Mouse (Mus musculus) hindbrain, embryonic 15.5 days (tissue): ENCODE results near the gene Agpat2. TPM values are rescaled to one million over a fixed set of nuclear protein-coding genes. Genes with fewer than 3 reads are reported as not detected.

ENCODE experiments used
- ATAC-seq: fragments of 200-750 bp; cut with Nextera tagmentation; 2 replicates; pipeline ENCODE4 v1.8.0; 2017; ENCODE audit warnings: low read depth, moderate number of reproducible peaks, moderate TSS enrichment; ENCODE audit not compliant: low FRiP score
- H3K27ac ChIP-seq: fragments of 300-500 bp; sonication (generic); replicated peaks from 2 replicates; pipeline ENCODE4 v1.5.1; 2015; ENCODE audit warnings: mild to moderate bottlenecking, inconsistent platforms
- H3K27me3 ChIP-seq: fragments of 300-500 bp; sonication (generic); 2 replicates; pipeline ENCODE4 v1.6.1; 2015; ENCODE audit warnings: control low read depth, inconsistent platforms
- H3K36me3 ChIP-seq: fragments of 300-500 bp; sonication (generic); 2 replicates; pipeline ENCODE4 v1.6.1; 2015; ENCODE audit warnings: control low read depth, inconsistent platforms
- H3K4me1 ChIP-seq: fragments of 300-500 bp; sonication (generic); replicated peaks from 2 replicates; pipeline ENCODE4 v1.6.1; 2015; ENCODE audit warnings: control low read depth, inconsistent platforms
- H3K4me2 ChIP-seq: fragments of 300-500 bp; sonication (generic); 2 replicates; pipeline ENCODE4 v1.6.1; 2015; ENCODE audit warnings: moderate library complexity, mild to moderate bottlenecking, inconsistent platforms
- H3K4me3 ChIP-seq: fragments of 300-500 bp; sonication (generic); 2 replicates; pipeline ENCODE4 v1.5.1; 2015; ENCODE audit warnings: mild to moderate bottlenecking, inconsistent platforms
- H3K9ac ChIP-seq: fragments of 300-500 bp; sonication (generic); 2 replicates; pipeline ENCODE4 v1.6.1; 2015; ENCODE audit warnings: inconsistent platforms
- H3K9me3 ChIP-seq: fragments of 300-500 bp; sonication (generic); 2 replicates; pipeline ENCODE4 v1.6.1; 2016; ENCODE audit warnings: control low read depth, inconsistent platforms
- WGBS: fragments of 180-500 bp; shearing (Covaris S2); methylation state at CpG from one replicate; pipeline ENCODE4 v1.1.7; 2015; 5-methylcytosine and 5-hydroxymethylcytosine counted together
- polyA plus RNA-seq: library from polyadenylated mRNA; unstranded; fragments of >200 nt; fragmentation: Nextera tagmentation; extraction: Ambion mirVana; gene quantifications from 2 replicates; pipeline ENCODE4 v1.2.1, GENCODE M21; 2015

Agpat2 gene
- polyA plus RNA-seq, 1 experiment from 2014 or later, result 6.1 TPM

DNA sequence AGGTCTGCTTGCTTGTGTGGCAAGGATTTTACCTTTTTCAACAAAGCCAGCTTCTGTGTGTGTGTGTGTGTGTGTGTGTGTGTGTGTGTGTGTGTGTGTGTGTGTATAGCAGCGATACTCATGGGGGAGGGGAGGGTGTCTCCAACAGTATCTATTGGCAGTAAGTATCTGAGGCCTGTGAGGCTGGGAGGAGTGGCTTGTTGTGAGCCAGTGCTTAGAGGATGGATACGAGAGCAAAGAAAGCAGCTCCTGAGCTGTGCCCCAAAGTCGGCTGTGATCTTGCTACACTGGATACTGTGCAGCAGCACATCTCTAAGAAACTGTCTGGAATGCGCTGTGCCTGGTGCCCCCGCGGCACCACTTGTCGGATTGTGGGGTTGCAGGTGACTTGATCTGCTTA is 13.7 kb upstream of the Agpat2 start:
- Histone ChIP-seq H3K27me3 (no peaks in the 10 kb centered on the region), H3K9ac (no peak overlapping the region), H3K4me2 (no peak overlapping the region), H3K4me1 (no peaks in the 10 kb centered on the region), H3K36me3 (no peaks in the 10 kb centered on the region), H3K4me3 (no peak overlapping the region), H3K27ac (no peak overlapping the region), H3K9me3 (no peaks in the 10 kb centered on the region)
- 57% methylated on average over 7 of the region's 7 CpGs for WGBS
- ATAC-seq, result no peak

DNA sequence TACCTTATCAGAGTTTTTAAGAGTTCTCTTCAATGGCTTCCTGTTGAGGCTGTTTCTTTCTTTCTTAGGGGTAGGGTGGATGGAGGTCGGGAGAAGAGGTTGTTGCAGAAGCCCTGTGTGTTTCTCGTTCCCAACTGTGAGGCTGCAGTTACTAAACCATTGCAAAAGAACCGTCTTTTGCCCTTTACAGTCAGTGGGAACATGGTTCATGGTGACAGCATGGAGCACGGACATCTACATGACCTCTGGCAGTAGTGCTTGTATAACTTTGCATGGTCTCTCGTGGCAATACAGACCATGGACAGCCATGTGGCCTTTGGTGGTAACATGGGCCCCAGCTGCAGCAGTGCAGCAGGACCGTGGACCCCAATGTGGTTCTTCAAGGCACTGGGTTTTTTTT is 13.1 kb upstream of the Agpat2 start:
- ATAC-seq, result no peak
- H3K27ac ChIP-seq, result no peak overlapping the region
- no peaks in the 10 kb centered on the region for H3K27me3 ChIP-seq
- 81% methylated on average over 6 of the region's 6 CpGs for WGBS
- no peaks in the 10 kb centered on the region for H3K4me1 ChIP-seq
- H3K4me2 ChIP-seq, result no peak overlapping the region
- H3K4me3 ChIP-seq, result no peak overlapping the region
- H3K36me3 ChIP-seq, result no peaks in the 10 kb centered on the region
- H3K9me3 ChIP-seq, result no peaks in the 10 kb centered on the region
- H3K9ac ChIP-seq, result no peak overlapping the region

DNA sequence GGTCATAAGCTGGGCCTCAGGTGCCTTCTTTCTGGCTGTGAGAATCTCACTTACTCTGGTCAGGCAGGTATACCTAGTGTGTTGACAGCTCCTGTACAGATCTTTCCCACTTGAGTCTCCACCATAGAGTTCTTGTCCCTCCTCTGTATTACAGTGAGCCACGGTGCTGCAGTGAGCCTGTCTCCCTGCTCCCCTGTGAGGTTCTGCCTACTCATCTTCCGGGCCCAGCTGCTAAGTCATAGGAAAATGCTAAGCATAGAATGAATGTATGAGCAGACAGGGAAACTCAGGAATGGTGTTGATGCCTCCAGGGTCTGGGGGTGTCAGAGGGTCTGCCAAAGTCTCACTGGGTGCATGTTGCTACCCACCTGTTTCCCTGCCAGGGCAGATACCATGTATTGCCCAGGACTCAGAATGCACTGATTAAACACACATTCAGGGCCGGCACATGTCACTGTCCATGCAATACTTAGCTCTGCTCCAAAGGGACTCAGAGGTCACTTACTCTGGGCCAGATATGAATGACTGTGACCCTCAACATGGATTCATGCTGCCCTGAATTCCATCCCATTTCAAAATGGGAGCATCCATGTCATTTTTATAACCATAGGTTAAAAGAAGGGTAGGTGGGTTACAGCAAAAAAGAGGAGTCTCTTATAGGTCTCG is 11.4 kb upstream of the Agpat2 start:
- Histone ChIP-seq H3K4me1 (no peaks in the 10 kb centered on the region), H3K27me3 (no peaks in the 10 kb centered on the region), H3K9me3 (no peaks in the 10 kb centered on the region), H3K27ac (no peak overlapping the region), H3K4me3 (no peak overlapping the region), H3K36me3 (no peaks in the 10 kb centered on the region), H3K4me2 (no peak overlapping the region), H3K9ac (no peak overlapping the region)
- ATAC-seq, result no peak
- 84% methylated on average over 4 of the region's 4 CpGs for whole genome bisulfite sequencing

DNA sequence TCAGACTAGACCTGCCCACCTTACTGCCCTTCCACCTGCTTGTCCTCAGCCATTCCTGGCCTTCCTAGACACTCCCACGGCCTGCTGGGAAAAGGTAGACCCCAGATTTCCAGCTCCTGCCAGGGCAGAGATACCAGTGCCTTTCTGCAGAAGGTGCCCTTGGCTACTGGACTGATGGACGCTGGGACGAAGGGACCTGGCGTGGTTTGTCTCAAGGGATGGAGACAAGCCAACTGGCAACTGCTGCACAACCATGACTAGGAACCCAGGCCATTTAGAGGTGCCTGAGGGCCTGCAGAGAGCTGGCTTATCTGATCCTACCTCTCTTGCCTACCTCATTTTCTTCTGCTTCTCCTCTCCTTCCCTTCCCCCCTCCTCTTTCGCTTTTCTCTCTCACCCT is 10.7 kb upstream of the Agpat2 start:
- 82% methylated on average over 5 of the region's 5 CpGs for WGBS
- ATAC-seq, result no peak

DNA sequence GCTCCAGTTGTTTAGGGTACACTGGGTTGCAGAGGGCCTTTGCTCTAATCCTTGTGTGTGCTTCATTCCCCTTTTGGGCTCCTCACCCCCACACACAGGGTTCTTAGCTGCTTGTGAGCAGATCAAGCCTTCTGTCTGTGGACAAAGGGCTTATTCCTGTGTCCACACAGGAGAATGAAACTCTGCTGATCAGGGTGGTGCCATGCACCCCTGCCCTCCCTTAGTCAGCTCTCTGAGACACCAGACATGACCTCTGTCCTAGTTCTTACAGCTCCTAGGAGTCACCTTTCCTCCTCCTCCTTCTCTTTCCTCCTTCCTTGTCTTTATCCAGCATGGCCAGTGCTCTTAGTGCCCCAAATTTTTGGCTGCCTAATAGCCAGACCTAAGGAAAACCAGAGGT is 7.7 kb upstream of the Agpat2 start:
- ATAC-seq, result no peak
- Histone ChIP-seq H3K27me3 (no peaks in the 10 kb centered on the region), H3K4me3 (no peak overlapping the region), H3K4me1 (peaks cover 5% of the 10 kb centered on the region; the same call in 1 of the 2 replicates), H3K4me2 (no peak overlapping the region), H3K9ac (no peak overlapping the region), H3K9me3 (no peaks in the 10 kb centered on the region), H3K36me3 (no peaks in the 10 kb centered on the region), H3K27ac (no peak overlapping the region)

More for the DNA sequence above, 10.7 kb upstream of the Agpat2 start:
- H3K27me3 ChIP-seq, result no peaks in the 10 kb centered on the region
- H3K4me1 ChIP-seq, result no peaks in the 10 kb centered on the region
- H3K27ac ChIP-seq, result no peak overlapping the region
- no peak overlapping the region for H3K4me2 ChIP-seq
- H3K36me3 ChIP-seq, result no peaks in the 10 kb centered on the region
- no peak overlapping the region for H3K9ac ChIP-seq
- H3K4me3 ChIP-seq, result no peak overlapping the region
- no peaks in the 10 kb centered on the region for H3K9me3 ChIP-seq

DNA sequence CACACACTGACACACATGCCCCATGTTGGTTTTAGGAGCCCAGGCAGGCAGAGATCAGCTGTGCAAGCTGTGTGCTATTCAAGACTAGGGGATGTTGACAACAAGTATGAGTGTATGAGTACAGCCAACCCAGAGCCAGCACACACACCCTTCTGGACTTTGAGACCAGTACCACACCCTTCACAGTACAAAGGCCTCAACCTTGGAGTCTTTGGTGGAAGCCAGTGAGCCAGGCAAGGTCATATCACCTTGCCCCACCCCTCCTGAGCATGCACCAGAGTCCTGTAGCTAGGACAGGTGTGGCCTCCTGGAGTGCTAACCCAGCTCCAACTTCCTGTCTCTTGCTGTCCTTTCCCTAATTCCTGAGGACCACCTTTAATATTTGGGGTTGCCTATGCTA is 6.8 kb upstream of the Agpat2 start:
- ATAC-seq, result no peak
- H3K27me3 ChIP-seq, result no peaks in the 10 kb centered on the region
- no peak overlapping the region for H3K27ac ChIP-seq
- no peaks in the 10 kb centered on the region for H3K9me3 ChIP-seq
- no peaks in the 10 kb centered on the region for H3K36me3 ChIP-seq
- H3K9ac ChIP-seq, result no peak overlapping the region
- no peak overlapping the region for H3K4me3 ChIP-seq
- H3K4me1 ChIP-seq, result peaks cover 5% of the 10 kb centered on the region; the same call in 1 of the 2 replicates
- no peak overlapping the region for H3K4me2 ChIP-seq

DNA sequence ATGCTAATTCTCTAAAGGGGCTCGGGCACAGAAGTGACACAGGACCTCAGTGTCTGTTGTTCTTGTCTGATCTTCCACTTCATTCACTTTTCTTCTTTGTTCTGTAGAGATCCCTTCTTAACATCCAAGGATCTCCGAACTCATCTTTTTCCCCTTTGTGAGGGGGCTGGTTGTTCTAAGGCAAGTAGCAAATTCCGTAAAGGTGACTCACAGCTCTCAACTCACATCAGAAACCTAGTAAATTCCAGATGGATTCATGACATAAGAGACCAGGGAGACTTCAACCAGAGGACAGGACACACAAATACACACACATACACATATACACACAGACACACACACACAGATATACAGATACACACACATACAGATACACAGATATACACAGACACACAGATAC is 6.3 kb upstream of the Agpat2 start:
- no peaks in the 10 kb centered on the region for H3K27me3 ChIP-seq
- H3K9me3 ChIP-seq, result no peaks in the 10 kb centered on the region
- no peak overlapping the region for H3K4me2 ChIP-seq
- H3K4me1 ChIP-seq, result peaks cover 5% of the 10 kb centered on the region; the same call in 1 of the 2 replicates
- no peaks in the 10 kb centered on the region for H3K36me3 ChIP-seq
- no peak overlapping the region for H3K4me3 ChIP-seq
- 76% methylated on average over 3 of the region's 3 CpGs for WGBS
- no peak for ATAC-seq
- no peak overlapping the region for H3K9ac ChIP-seq
- no peak overlapping the region for H3K27ac ChIP-seq

DNA sequence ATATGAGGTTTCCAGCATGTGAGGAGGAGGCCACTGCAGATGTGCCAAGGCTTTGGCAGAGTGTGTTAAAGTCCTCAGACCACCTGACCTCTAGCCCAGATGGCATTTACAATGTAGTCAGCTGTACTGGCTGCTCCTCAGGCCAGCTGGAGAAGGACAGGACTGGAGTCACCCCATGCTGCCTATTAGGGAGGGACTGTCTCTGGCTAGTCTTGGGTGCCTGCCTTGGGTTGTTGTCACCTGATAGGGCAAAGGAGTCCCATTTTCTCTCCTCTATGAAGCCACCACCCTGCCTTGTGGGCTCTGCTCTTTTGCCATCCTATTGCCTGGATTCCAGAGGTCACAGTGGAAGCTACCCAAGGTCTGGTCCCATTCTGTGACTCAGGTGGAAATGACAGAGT is 5.0 kb upstream of the Agpat2 start:
- Histone ChIP-seq H3K27ac (no peak overlapping the region), H3K9me3 (no peaks in the 10 kb centered on the region), H3K4me1 (peaks cover 8% of the 10 kb centered on the region), H3K9ac (no peak overlapping the region), H3K36me3 (no peaks in the 10 kb centered on the region), H3K4me2 (no peak overlapping the region), H3K27me3 (peaks cover 9% of the 10 kb centered on the region), H3K4me3 (no peak overlapping the region)
- no peak for ATAC-seq

DNA sequence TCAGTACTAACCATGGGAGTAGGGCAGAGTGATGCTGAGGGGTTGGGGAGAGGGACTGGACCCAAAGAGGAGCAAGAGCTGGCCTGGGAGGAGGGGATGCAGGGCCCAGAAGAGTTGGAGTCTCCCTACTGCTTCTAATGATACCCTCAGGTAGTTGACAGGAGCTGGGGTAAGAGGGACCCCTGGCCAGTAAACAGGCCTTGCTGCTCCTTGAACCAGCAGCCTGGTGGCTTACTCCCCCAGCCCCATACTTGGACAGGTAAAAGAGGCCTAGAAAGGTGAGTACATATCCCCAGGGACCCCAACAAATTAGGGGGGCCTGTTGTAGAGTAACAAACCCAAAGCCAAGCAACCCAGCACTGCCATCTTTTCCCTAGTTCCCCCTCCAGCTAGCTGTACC is 4.6 kb upstream of the Agpat2 start:
- Histone ChIP-seq H3K4me2 (no peak overlapping the region), H3K4me1 (peaks cover 12% of the 10 kb centered on the region), H3K9me3 (no peaks in the 10 kb centered on the region), H3K36me3 (no peaks in the 10 kb centered on the region), H3K27ac (no peak overlapping the region), H3K9ac (no peak overlapping the region), H3K27me3 (peaks cover 12% of the 10 kb centered on the region), H3K4me3 (no peak overlapping the region)
- ATAC-seq, result no peak

DNA sequence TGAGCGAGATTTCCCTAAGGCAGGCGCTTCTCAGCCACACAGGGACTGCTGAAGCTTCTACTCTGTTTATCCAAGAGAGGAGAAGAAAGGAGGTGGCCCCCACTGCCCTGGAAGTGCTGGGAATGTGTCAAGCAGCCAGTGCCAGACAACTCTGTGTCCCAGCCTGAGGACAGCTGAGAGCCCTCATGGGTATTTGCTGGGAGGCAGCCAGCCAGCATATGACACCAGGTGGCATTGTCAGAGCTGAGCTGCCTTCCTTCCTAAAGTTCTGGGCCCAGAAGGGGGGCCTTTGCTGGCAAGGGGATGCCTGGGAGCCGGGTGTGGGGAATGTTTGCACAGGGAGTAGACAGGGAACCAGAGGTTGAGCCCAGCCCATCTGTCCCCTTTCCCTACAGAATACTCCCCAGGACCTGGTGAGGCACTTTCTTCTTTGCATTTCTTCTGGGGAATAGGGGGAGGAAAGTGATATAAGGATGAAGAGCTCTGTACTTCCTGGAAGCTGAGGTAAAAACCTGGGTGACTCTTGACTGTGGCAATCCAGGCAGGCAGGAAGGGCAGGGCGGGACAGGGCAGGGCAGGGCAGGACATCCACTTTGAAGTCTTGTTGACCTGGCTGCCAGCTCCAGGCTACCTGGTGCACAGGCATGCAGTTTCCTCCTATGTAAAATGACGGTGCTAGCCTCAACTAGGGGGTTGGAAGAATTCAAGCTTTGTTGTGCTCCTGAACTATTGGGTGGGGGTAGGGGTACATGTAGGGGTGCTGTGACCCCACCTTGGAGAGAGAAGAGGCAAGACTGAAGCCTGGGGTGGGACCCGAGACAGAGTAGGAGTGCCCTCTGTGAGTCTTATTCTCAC is 3.1 kb upstream of the Agpat2 start:
- Histone ChIP-seq H3K4me3 (no peak overlapping the region), H3K36me3 (no peaks in the 10 kb centered on the region), H3K9ac (no peak overlapping the region), H3K27ac (no peak overlapping the region), H3K4me2 (no peak overlapping the region), H3K27me3 (peaks cover 24% of the 10 kb centered on the region), H3K4me1 (peaks cover 18% of the 10 kb centered on the region), H3K9me3 (no peaks in the 10 kb centered on the region)
- 58% methylated on average over 6 of the region's 6 CpGs for WGBS
- ATAC-seq, result no peak

DNA sequence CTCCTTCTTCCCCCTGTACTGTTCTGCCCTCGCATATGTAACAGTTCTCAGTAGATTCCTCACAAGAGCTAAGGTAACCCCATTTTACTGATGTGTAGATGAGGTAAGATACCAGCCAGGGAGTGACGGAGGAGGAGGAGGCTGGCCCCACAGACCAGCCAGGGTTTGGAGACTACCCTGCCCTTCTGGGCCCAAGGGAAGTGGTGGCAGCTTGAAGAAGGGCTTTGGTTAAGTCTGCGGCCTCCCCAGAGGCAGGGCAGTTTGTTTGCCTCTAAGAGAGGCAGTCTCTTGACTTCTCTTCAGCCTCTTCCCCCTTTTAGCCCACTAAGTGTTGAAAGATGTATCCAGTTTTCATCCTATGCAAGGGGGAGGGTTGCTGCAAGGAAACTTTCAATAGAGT is 2.4 kb upstream of the Agpat2 start:
- H3K27ac ChIP-seq, result no peak overlapping the region
- no peak for ATAC-seq
- H3K27me3 ChIP-seq, result peaks cover 24% of the 10 kb centered on the region

DNA sequence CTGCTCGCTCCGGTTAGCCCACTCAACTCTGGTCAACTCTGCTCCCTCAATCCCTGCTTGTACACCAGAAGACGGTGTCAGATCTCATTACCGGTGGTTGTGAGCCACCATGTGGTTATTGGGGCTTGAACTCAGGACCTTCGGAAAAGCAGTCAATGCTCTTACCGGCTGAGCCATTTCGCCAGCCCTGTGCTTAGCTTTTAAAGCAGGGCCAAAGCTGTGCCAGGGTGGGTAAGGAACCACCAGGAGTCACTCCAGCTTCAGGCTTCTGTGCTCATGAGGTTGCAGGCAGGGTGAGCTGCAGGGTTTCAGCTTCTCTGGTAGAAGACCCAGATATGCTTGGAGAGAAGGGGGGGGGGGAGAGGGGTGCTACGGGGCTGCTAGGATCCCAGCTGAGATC is 1.1 kb upstream of the Agpat2 start:
- H3K4me2 ChIP-seq, result no peak overlapping the region
- no peak overlapping the region for H3K27ac ChIP-seq
- H3K9me3 ChIP-seq, result no peaks in the 10 kb centered on the region
- H3K4me3 ChIP-seq, result no peak overlapping the region
- no peaks in the 10 kb centered on the region for H3K36me3 ChIP-seq
- 84% methylated on average over 8 of the region's 8 CpGs for WGBS
- no peak for ATAC-seq
- peaks cover 24% of the 10 kb centered on the region for H3K27me3 ChIP-seq
- peaks cover 18% of the 10 kb centered on the region for H3K4me1 ChIP-seq
- H3K9ac ChIP-seq, result no peak overlapping the region

More for the DNA sequence above, 2.4 kb upstream of the Agpat2 start:
- 74% methylated on average over 3 of the region's 3 CpGs for WGBS
- no peak overlapping the region for H3K4me2 ChIP-seq
- no peaks in the 10 kb centered on the region for H3K36me3 ChIP-seq
- H3K9ac ChIP-seq, result no peak overlapping the region
- no peak overlapping the region for H3K4me3 ChIP-seq
- peaks cover 18% of the 10 kb centered on the region for H3K4me1 ChIP-seq
- no peaks in the 10 kb centered on the region for H3K9me3 ChIP-seq
